9 mouse cellular contexts compared by ENCODE assay signal in genomic region chr10:62320402-62320978, GRCm38 (mm10). TPM values are rescaled to one million over a fixed set of nuclear protein-coding genes. Genes with fewer than 3 reads are reported as not detected.
DNase-seq lines count a peak whose midpoint lies in the region; ATAC-seq and TF ChIP-seq lines count a peak whose summit lies in the region.
"Had no signal": no experiment of that assay in that cellular context is flagged by ENCODE, and none has a peak within 500 bp of the region (broad histone marks: within the 10 kb centered on the region; RNA-seq: fewer than 3 reads in every experiment).

No protein-coding gene starts in this region.

- no peaks in the 10 kb centered on the region for H3K36me3 ChIP-seq in hindbrain, embryonic 13.5 days
- no peaks in the 10 kb centered on the region for H3K36me3 ChIP-seq in hindbrain, embryonic 12.5 days
- H3K36me3 ChIP-seq in C2C12 (ENCODE audit: control insufficient read depth, insufficient read depth) = peaks cover 1% of the 10 kb centered on the region

- 81% methylated on average over 9 of the region's 9 CpGs for WGBS in hindbrain, embryonic 13.5 days
- 87% methylated on average over 9 of the region's 9 CpGs for WGBS in hindbrain, embryonic 12.5 days

- peaks cover 25% of the 10 kb centered on the region for H3K79me3 ChIP-seq in C2C12 (ENCODE audit: low read depth)

- TF ChIP-seq CTCF in C2C12 (IDR thresholded peaks at IDR 0.05; ENCODE audit: control insufficient read depth, insufficient read depth, insufficient read length) = no peak

- no peaks in the 10 kb centered on the region for H3K27me3 ChIP-seq in hindbrain, embryonic 13.5 days
- no peaks in the 10 kb centered on the region for H3K27me3 ChIP-seq in hindbrain, embryonic 12.5 days
- H3K27me3 ChIP-seq in C2C12 (ENCODE audit: control insufficient read depth, insufficient read depth, insufficient read length) = no peaks in the 10 kb centered on the region
- H3K27me3 ChIP-seq: liver, embryonic 13.5 days had no signal

- H3K27ac ChIP-seq in hindbrain, embryonic 13.5 days = no peak overlapping the region
- no peak overlapping the region for H3K27ac ChIP-seq in hindbrain, embryonic 12.5 days
- H3K27ac ChIP-seq: liver, embryonic 13.5 days had no signal

- H3K4me1 ChIP-seq in hindbrain, embryonic 13.5 days (replicated peaks) = 0 out of 2 replicates have a peak, but pooled peaks cover 5% of the 10 kb centered on the region
- no peaks in the 10 kb centered on the region for H3K4me1 ChIP-seq in hindbrain, embryonic 12.5 days

- no peak overlapping the region for H3K4me2 ChIP-seq in hindbrain, embryonic 13.5 days
- no peak overlapping the region for H3K4me2 ChIP-seq in hindbrain, embryonic 12.5 days (replicated peaks)
- H3K4me2 ChIP-seq: liver, embryonic 13.5 days had no signal

- no peak overlapping the region for H3K4me3 ChIP-seq in hindbrain, embryonic 13.5 days
- H3K4me3 ChIP-seq in hindbrain, embryonic 12.5 days = no peak overlapping the region
- no peak overlapping the region for H3K4me3 ChIP-seq in C2C12 (ENCODE audit: insufficient read depth, poor library complexity, severe bottlenecking)
- H3K4me3 ChIP-seq: liver, embryonic 13.5 days had no signal

- H3ac ChIP-seq in C2C12 (ENCODE audit: control insufficient read depth, insufficient read length, low read depth) = peak overlapping the region; percentile 6

- peak; percentile 61 to 80 for DNase-seq in adrenal gland, postnatal 36 days
- peak; percentile 36 for DNase-seq in heart, postnatal 4 days
- no peak for DNase-seq in spleen, postnatal 10 days (ENCODE audit: low spot score in 2 of 2)
- no peak for DNase-seq in thymus, postnatal 10 days (ENCODE audit: low spot score in 2 of 2)
- DNase-seq: liver, embryonic 13.5 days had no signal

- ATAC-seq in hindbrain, embryonic 13.5 days (ENCODE audit: low FRiP score) = peak; percentile 24; the same call in 1 of the 2 replicates
- no peak for ATAC-seq in hindbrain, embryonic 12.5 days (ENCODE audit: low FRiP score)
- ATAC-seq in CD4-positive, CD25-positive, alpha-beta regulatory T cell, adult 4 months = no peak

- H3K9ac ChIP-seq in hindbrain, embryonic 13.5 days = no peak overlapping the region
- H3K9ac ChIP-seq in hindbrain, embryonic 12.5 days = no peak overlapping the region
- H3K9ac ChIP-seq: liver, embryonic 13.5 days had no signal

- no peaks in the 10 kb centered on the region for H3K9me3 ChIP-seq in hindbrain, embryonic 13.5 days
- no peaks in the 10 kb centered on the region for H3K9me3 ChIP-seq in hindbrain, embryonic 12.5 days (replicated peaks)
- H3K9me3 ChIP-seq: liver, embryonic 13.5 days had no signal

- H3K79me2 ChIP-seq in C2C12 (ENCODE audit: control insufficient read depth, insufficient read depth) = peaks cover 79% of the 10 kb centered on the region

TF ChIP-seq in C2C12, 6 proteins besides CTCF, POLR2A, EP300 and RAD21:
- no peak for TF ChIP-seq FOSL1 (IDR thresholded peaks at IDR 0.05; ENCODE audit: insufficient read depth, low read length, poor library complexity, severe bottlenecking)
- TF ChIP-seq MYOD1 (IDR thresholded peaks at IDR 0.05; ENCODE audit: control insufficient read depth, insufficient read length, low read depth) = peak; percentile 5
- no peak for TF ChIP-seq CEBPB (IDR thresholded peaks at IDR 0.05; ENCODE audit: low read depth)
- TF ChIP-seq MAX (IDR thresholded peaks at IDR 0.05) = peak; percentile 49
- peak; percentile 86 for TF ChIP-seq USF1 (IDR thresholded peaks at IDR 0.05; ENCODE audit: low read depth)

RNA-seq across cellular contexts. Expression of gene Hk1, which starts 59.2 kb away (rescaled TPM):
- polyA plus RNA-seq in hindbrain, embryonic 13.5 days (2015; fragmentation: Nextera tagmentation; extraction: Ambion mirVana) = 83.4 and 93.0 TPM in 2 replicates
- 56.6 and 60.7 TPM in 2 replicates for polyA plus RNA-seq in hindbrain, embryonic 12.5 days (2016; fragmentation: Nextera tagmentation; extraction: Ambion mirVana)
- 65.7 TPM for polyA plus RNA-seq in C2C12 (2012; fragmentation: generic; extraction: Trizol)
- 10 to 100 TPM; 25.3 to 25.9 TPM for total RNA-seq in adrenal gland, postnatal 36 days (2021)
- total RNA-seq in heart, postnatal 4 days (2021) = 100 to 1,000 TPM; 235 to 242 TPM
- 100 to 1,000 TPM in 1 of 2 experiments, 10 to 100 TPM in 1; 69.6 to 103 TPM for polyA plus RNA-seq in CD4-positive, CD25-positive, alpha-beta regulatory T cell, adult 4 months (2017; shearing (Covaris generic))

Comparison
In these comparisons a context has a peak if more than half of its experiments do, and no peak if none do; other contexts are left out.
1. DNase-seq: peak in adrenal gland, postnatal 36 days (2 of 2) and heart, postnatal 4 days (single experiment); none in spleen, postnatal 10 days (0 of 2) and thymus, postnatal 10 days (0 of 2).